Mouse (Mus musculus) liver, embryonic 14.5 days (tissue): ENCODE data around the gene Mtap. TPM values are rescaled to one million over a fixed set of nuclear protein-coding genes. Genes with fewer than 3 reads are reported as not detected.

Experiments
- ATAC-seq: fragments of 200-750 bp; cut with Nextera tagmentation; 2 replicates; pipeline ENCODE4 v1.8.0; 2017; ENCODE audit warnings: moderate number of reproducible peaks, mild to moderate bottlenecking, moderate library complexity; ENCODE audit not compliant: insufficient read depth
- DNase-seq, 3 experiments: peaks; one replicate each; pipeline ENCODE4 v3.0.0-alpha.2; 2012 to 2013; ENCODE audit warnings: low read depth in 3 of 3, low spot score in 3 of 3
- H3K27ac ChIP-seq: fragments of 300-500 bp; sonication (generic); 2 replicates; pipeline ENCODE4 v1.5.1; 2014; ENCODE audit warnings: moderate library complexity, mild to moderate bottlenecking, control low read depth, inconsistent platforms
- H3K27me3 ChIP-seq: fragments of 300-500 bp; sonication (generic); 2 replicates; pipeline ENCODE4 v1.6.1; 2014; ENCODE audit warnings: mild to moderate bottlenecking, low read length, moderate library complexity; ENCODE audit not compliant: control insufficient read depth, insufficient read depth
- H3K36me3 ChIP-seq: fragments of 300-500 bp; sonication (generic); replicated peaks from 2 replicates; pipeline ENCODE4 v1.6.1; 2014; ENCODE audit warnings: low read depth; ENCODE audit not compliant: control insufficient read depth, insufficient read depth
- H3K4me1 ChIP-seq, 2 experiments: fragments of 200-500 bp in 1 of 2; fragments of 300-500 bp in 1 of 2; sonication (generic) in 1 of 2; replicated peaks; 2 replicates each; pipeline ENCODE4 v1.6.1; 2012 to 2014; ENCODE audit warnings: antibody characterized with exemption in 1 of 2, inconsistent platforms in 1 of 2, low read length in 1 of 2; ENCODE audit not compliant: control insufficient read depth in 2 of 2, insufficient read depth in 2 of 2
- H3K4me2 ChIP-seq: fragments of 300-500 bp; sonication (generic); 2 replicates; pipeline ENCODE4 v1.6.1; 2014; ENCODE audit warnings: low read depth, mild to moderate bottlenecking, control low read depth, moderate library complexity
- H3K4me3 ChIP-seq, 2 experiments: fragments of 200-500 bp in 1 of 2; fragments of 300-500 bp in 1 of 2; sonication (generic) in 1 of 2; 2 replicates each; pipeline ENCODE4 v1.5.1; 2012 to 2014; ENCODE audit warnings: low read depth in 2 of 2, low read length in 2 of 2, mild to moderate bottlenecking in 2 of 2, control low read depth in 1 of 2, inconsistent platforms in 1 of 2, moderate library complexity in 1 of 2; ENCODE audit not compliant: insufficient read depth in 1 of 2
- H3K9ac ChIP-seq: fragments of 300-500 bp; sonication (generic); replicated peaks from 2 replicates; pipeline ENCODE4 v1.6.1; 2014; ENCODE audit warnings: mild to moderate bottlenecking, control low read depth, moderate library complexity
- H3K9me3 ChIP-seq: fragments of 300-500 bp; sonication (generic); 2 replicates; pipeline ENCODE4 v1.6.1; 2016; ENCODE audit warnings: low read length, mixed read lengths; ENCODE audit not compliant: control insufficient read depth
- CTCF ChIP-seq: IDR thresholded peaks from 2 replicates; pipeline ENCODE4 v1.5.1; 2016; ENCODE audit warnings: antibody characterized with exemption, low read depth, control low read depth
- EP300 ChIP-seq: IDR thresholded peaks from 2 replicates; pipeline ENCODE4 v1.6.1; 2016; ENCODE audit warnings: antibody characterized with exemption, low read depth
- WGBS: fragments of 180-500 bp; shearing (Covaris S2); extraction: QIAGEN DNeasy Blood & Tissue Kit; methylation state at CpG from one replicate; pipeline ENCODE4 v1.1.7; 2014; ENCODE audit not compliant: insufficient replicate concordance; 5-methylcytosine and 5-hydroxymethylcytosine counted together
- polyA plus RNA-seq, 2 experiments: library from polyadenylated mRNA; depleted of rRNA in 1 of 2; stranded (reverse) in 1 of 2; unstranded in 1 of 2; fragments of >200 nt; fragmentation: Nextera tagmentation in 1 of 2; extraction: Ambion mirVana in 1 of 2; gene quantifications; 2 replicates each; pipeline versions ENCODE4 v1.2.1 to v1.2.3; 2012 to 2014

Gene Mtap
- polyA plus RNA-seq, 2 experiments, result 9.8 to 20.4 TPM

DNA sequence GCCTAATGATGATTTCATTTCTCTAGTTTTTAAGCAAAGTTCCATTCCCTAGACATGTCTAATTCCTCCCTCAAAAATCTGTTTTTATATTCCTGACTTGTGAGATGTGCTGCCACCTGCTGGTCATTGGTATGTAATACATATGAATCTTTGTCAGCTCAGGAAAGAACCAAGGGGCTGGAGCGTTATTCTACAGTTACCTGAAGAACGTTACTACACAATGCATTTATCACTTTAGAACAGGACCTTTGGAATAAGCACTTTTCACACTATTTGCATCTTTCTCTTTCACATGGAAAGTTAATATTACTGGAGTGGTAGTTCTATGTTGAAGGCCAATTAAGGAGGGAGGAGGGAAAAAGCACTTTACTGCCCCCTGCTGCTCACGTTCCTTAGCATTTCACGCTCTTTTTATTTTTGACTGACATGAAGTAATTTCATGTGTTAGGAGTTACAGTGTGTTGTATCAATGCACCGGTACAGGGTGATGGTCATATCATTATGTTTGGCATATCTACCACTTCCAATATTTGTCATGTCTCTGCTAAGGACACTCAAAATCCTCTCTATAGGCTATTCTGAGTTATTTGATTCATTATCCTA is 7.5 kb upstream of the Mtap start:
- Histone ChIP-seq H3K4me3 (no peak overlapping the region), H3K9ac (no peak overlapping the region), H3K4me2 (peak overlapping the region; percentile 42), H3K4me1 (peaks cover 0 to 9% of the 10 kb centered on the region in 2 experiments; a peak in 3 of 4 replicates), H3K27me3 (no peaks in the 10 kb centered on the region), H3K36me3 (no peaks in the 10 kb centered on the region), H3K9me3 (no peaks in the 10 kb centered on the region), H3K27ac (no peak overlapping the region)
- TF ChIP-seq CTCF (peak; percentile 66), EP300 (no peak)
- 0% methylated on average over 5 of the region's 5 CpGs for WGBS
- ATAC-seq (peak; percentile 40), DNase-seq (peak in 1 of 3 experiments; percentile 60)

DNA sequence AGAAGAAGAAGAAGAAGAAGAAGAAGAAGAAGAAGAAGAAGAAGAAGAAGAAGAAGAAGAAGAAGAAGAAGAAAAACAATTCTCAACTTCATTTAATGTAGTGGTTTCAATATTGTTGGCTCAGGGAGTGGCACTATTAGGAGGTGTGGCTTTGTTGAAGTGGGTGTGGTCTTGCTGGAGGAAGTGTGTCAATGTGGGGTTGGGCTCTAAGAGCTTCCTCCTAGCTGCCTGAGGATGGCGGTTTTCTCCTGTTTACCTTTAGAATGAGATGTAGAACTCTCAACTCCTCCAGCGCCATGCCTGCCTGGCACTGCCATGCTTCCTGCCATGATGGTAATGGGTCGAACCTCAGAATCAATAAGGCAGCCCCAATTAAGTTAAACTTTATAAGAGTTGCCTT is 5.1 kb upstream of the Mtap start:
- Histone ChIP-seq H3K36me3 (no peaks in the 10 kb centered on the region), H3K4me3 (no peak overlapping the region), H3K27me3 (no peaks in the 10 kb centered on the region), H3K4me2 (no peak overlapping the region), H3K9me3 (no peaks in the 10 kb centered on the region), H3K4me1 (peaks cover 0 to 5% of the 10 kb centered on the region in 2 experiments; a peak in 3 of 4 replicates), H3K27ac (no peak overlapping the region), H3K9ac (no peak overlapping the region)
- DNase-seq (no peak), ATAC-seq (no peak)
- WGBS, result 73% methylated on average over 3 of the region's 3 CpGs
- no peak for TF ChIP-seq CTCF
- TF ChIP-seq EP300, result no peak

DNA sequence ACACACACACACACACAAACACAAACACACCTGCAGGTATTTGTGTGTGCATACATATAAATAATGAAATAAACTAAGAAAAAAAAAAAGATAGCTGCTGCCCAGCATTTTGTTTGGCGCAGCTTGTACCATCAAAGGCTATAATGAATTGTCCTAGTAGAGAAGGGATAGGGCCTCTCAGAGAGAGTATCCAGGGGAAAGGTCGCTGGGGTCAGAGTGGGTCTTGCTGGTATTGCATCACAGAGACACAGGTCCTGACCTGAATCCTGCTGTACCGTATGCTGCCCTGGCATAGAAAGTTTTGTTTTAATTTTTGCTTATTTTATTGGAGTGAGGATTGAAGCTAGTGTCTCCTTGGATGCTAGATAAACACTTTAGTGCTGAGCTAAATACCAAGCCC is 566 bp upstream of the Mtap start:
- 52% methylated on average over 3 of the region's 3 CpGs for WGBS
- H3K4me3 ChIP-seq, result no peak overlapping the region
- H3K4me1 ChIP-seq, result peaks cover 0 to 8% of the 10 kb centered on the region in 2 experiments; a peak in 2 of 4 replicates
- no peak for TF ChIP-seq CTCF
- no peak overlapping the region for H3K27ac ChIP-seq
- no peaks in the 10 kb centered on the region for H3K36me3 ChIP-seq
- ATAC-seq (peak; percentile 44; the same call in 1 of the 2 replicates), DNase-seq (no peak)
- H3K9ac ChIP-seq, result no peak overlapping the region
- no peaks in the 10 kb centered on the region for H3K27me3 ChIP-seq
- no peaks in the 10 kb centered on the region for H3K9me3 ChIP-seq
- H3K4me2 ChIP-seq, result peak overlapping the region; percentile 81

DNA sequence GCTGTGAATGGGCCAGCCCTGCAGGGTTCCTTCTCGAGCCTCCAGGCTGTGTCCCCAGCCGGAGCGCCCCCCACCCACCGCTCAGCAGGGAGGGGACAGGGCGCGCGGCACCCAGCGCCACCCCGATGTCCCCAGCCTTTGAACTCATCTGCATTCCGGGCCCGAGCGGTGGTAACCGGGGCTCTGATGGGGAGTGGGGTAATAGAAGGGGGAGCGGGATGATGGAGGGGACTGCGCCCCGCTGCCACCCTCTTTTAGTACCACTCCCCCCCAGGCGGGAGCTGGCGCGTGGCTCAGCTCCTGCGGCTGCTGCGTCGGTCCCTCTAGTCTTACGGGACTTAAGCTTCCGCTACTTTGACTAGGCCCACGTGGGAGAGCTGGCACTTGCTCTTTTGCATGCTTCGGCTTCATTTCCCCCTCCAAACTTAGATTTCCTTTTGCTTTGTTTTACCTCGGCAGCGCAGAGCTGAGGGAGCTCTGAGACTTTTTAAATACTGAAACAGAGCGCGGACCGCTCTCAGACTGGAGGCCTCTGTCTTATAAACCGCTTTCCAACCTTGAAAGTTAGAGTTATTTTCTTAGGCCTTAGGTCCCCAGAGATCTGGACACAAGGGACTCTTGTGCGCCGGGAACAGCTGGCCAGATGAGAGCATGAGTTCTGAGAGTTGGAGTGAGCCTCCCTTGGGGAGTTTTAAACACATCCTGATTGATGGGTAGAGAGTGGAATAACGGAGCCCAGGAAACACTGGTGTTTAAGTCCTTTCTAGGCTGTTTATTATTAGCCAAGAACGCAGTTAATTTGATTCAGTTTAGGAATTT is 829 bp downstream of the Mtap start:
- Histone ChIP-seq H3K27ac (no peak overlapping the region), H3K9me3 (no peaks in the 10 kb centered on the region), H3K9ac (peak overlapping the region; percentile 66), H3K4me2 (peak overlapping the region; percentile 81), H3K4me3 (peak overlapping the region; percentile 55 to 72), H3K4me1 (peaks cover 0 to 10% of the 10 kb centered on the region in 2 experiments; a peak in 2 of 4 replicates), H3K27me3 (no peaks in the 10 kb centered on the region), H3K36me3 (no peaks in the 10 kb centered on the region)
- no peak for TF ChIP-seq EP300
- TF ChIP-seq CTCF, result no peak
- ATAC-seq, result peak; percentile 56; the same call in 1 of the 2 replicates
- DNase-seq, result no peak
- WGBS, result under 1% methylated on average over 36 of the region's 36 CpGs

DNA sequence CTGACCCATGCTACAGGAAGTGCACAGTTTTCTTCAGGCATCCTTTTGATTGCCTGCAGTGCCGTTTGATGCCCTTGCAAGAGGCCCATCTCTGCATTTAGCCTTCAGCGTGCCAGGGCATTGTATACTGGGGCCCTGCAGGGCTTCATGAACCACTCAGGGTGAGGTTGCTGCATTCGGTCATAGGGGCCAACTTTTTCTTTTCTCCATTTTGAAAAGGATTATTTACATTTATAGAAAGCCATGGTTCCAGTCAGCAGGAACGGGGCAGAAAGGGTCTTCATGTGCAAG is 1.4 kb downstream of the Mtap start:
- 21% methylated on average over 4 of the region's 4 CpGs for WGBS
- H3K9ac ChIP-seq, result no peak overlapping the region; the same call in 1 of the 2 replicates
- no peaks in the 10 kb centered on the region for H3K9me3 ChIP-seq
- peak overlapping the region; percentile 55 to 72 for H3K4me3 ChIP-seq
- H3K27ac ChIP-seq, result no peak overlapping the region
- DNase-seq (no peak), ATAC-seq (no peak)
- H3K4me2 ChIP-seq, result peak overlapping the region; percentile 81
- H3K36me3 ChIP-seq, result no peaks in the 10 kb centered on the region
- no peak for TF ChIP-seq EP300
- TF ChIP-seq CTCF, result no peak
- no peaks in the 10 kb centered on the region for H3K27me3 ChIP-seq
- H3K4me1 ChIP-seq, result peaks cover 0 to 10% of the 10 kb centered on the region in 2 experiments; a peak in 2 of 4 replicates
